Mouse (Mus musculus) lung, postnatal 10 days (tissue): ENCODE results near the gene Lbhd2.

Source experiments
- DNase-seq: peaks from one replicate; pipeline ENCODE4 v3.0.0; 2021

Lbhd2 gene

DNA sequence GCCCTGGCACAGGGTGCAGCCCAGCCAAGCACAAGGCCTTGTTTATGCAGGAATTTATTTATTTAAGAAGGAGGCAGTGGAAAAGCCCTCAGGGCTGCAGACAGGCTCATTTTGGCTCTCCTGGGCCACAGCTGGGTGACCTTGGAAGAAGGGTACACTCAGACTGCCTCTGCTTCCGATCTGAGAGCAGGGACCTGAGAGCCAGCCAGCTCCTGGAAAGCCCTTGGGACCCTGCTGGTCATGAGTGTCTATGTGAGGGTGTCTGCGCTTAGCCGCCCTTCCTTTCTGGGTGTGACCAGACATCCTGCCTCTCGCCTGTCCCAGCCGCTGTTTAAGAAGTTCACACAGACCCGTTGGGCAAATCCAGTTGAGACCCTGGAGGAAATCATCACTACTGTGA lies 43.8 kb downstream of the Lbhd2 start:
- DNase-seq, result peak; percentile 62

GRCm38 (mm10) chr12:111451561-111451960 lies 45.0 kb downstream of the Lbhd2 start:
- DNase-seq, result no peak

- DNase-seq, result peak; percentile 63
These were observed 47.4 kb downstream of the Lbhd2 start for GRCm38 (mm10) chr12:111454021-111454420.

- DNase-seq, result no peak
These were observed 48.1 kb downstream of the Lbhd2 start for GRCm38 (mm10) chr12:111454543-111455280.

DNA sequence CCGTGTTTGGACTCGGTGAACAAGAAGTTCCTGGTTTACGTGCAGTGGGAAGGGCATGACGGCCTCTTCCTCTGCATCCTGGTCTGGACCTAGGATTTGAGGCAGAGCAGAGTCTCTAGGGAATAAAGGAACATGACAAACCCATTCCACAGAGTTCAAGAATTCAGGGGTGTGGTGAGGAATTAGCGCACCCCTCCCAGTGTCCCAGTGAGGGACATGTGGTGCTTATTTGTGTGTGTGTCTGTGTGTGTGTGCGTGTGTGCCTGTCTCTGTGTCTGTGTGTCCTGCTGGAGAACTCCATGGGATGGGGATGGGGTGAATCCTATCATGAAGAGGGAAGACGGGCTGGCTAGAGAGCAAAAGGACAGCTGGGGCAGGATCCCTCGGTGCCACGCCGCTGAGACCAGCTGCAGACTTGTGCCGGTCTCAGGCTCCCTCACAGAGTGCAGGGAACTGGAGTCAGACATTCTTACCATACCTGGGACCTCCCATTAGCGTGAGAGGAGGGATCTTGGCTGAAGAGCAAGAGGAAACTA lies 48.8 kb downstream of the Lbhd2 start:
- DNase-seq, result no peak

GRCm38 (mm10) chr12:111455860-111456259 lies 49.3 kb downstream of the Lbhd2 start:
- DNase-seq, result no peak

DNA sequence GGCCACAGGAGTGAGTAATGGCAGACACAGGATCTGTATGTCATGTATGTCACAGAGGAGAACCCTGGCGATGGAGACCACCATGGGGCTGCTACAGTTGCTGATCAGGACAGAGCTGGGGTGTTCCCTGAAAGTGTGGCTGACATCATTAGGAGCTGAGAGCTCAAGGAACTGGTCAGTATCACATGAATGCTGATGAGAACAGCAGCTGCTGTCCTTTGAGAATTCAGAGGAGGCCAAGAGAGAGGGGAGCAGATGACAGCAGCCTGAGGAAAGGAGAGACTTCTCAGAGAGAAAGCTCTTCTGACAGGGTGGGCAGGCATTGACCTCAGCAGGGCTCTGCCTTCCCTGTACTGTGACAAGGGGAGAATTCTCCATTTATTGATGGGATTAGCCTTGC lies 51.1 kb downstream of the Lbhd2 start:
- no peak for DNase-seq
